Mouse (Mus musculus) hindbrain, embryonic 10.5 days (tissue): ENCODE measurements at regions not wholly inside any gene's neighbourhood (a gene's known extent, or its start where the extent isn't known, plus 50 kb on each side); places are given as distances from the start of the nearest gene placed in this dataset.

ENCODE experiments used
- DNase-seq: peaks from one replicate; pipeline ENCODE4 v3.0.0-alpha.2; 2017; ENCODE audit warnings: low spot score
- H3K27ac ChIP-seq: fragments of 300-500 bp; sonication (generic); 2 replicates; pipeline ENCODE4 v1.5.1; 2016; ENCODE audit warnings: mild to moderate bottlenecking, moderate library complexity
- H3K27me3 ChIP-seq: fragments of 300-500 bp; sonication (generic); 2 replicates; pipeline ENCODE4 v1.6.1; 2016; ENCODE audit warnings: mild to moderate bottlenecking; ENCODE audit not compliant: poor library complexity, insufficient read depth, severe bottlenecking
- H3K36me3 ChIP-seq: fragments of 300-500 bp; sonication (generic); 2 replicates; pipeline ENCODE4 v1.6.1; 2016; ENCODE audit warnings: mild to moderate bottlenecking, moderate library complexity
- H3K4me1 ChIP-seq: fragments of 300-500 bp; sonication (generic); replicated peaks from 2 replicates; pipeline ENCODE4 v1.6.1; 2016; ENCODE audit warnings: mild to moderate bottlenecking
- H3K4me3 ChIP-seq: fragments of 300-500 bp; sonication (generic); 2 replicates; pipeline ENCODE4 v1.5.1; 2016; ENCODE audit warnings: mild to moderate bottlenecking, moderate library complexity
- H3K9me3 ChIP-seq: fragments of 300-500 bp; sonication (generic); 2 replicates; pipeline ENCODE4 v1.6.1; 2016; ENCODE audit warnings: mild to moderate bottlenecking, moderate library complexity
- WGBS: fragments of 180-500 bp; shearing (Covaris S2); methylation state at CpG from one replicate; pipeline ENCODE4 v1.1.7; 2016; 5-methylcytosine and 5-hydroxymethylcytosine counted together

DNA sequence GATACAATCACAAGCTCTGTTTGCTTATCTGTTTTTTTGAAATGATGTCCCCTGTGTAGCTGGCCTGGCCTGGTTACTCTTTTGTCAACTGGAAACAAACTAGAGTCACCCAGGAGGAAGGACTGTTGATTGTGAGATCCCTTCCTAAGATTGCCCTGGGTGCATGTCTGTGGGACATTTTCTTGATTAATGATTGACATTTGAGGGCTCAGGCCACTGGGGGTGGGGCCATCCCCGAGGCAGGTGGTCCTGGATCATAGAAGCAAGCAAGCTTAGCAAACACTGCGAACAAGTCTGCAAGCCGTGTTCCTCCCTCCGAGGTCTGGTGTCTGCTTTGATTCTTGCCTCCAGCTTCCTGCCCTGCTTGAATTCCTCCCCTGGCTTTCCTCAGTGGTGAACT lies 84.4 kb upstream of the Eomes start:
- H3K9me3 ChIP-seq, result no peaks in the 10 kb centered on the region
- no peaks in the 10 kb centered on the region for H3K36me3 ChIP-seq
- H3K4me1 ChIP-seq, result peaks cover 11% of the 10 kb centered on the region; the same call in 1 of the 2 replicates
- DNase-seq, result no peak
- H3K27me3 ChIP-seq, result peaks cover 44% of the 10 kb centered on the region
- H3K27ac ChIP-seq, result no peak overlapping the region
- H3K4me3 ChIP-seq, result no peak overlapping the region
- WGBS, result 58% methylated on average over 4 of the region's 4 CpGs

DNA sequence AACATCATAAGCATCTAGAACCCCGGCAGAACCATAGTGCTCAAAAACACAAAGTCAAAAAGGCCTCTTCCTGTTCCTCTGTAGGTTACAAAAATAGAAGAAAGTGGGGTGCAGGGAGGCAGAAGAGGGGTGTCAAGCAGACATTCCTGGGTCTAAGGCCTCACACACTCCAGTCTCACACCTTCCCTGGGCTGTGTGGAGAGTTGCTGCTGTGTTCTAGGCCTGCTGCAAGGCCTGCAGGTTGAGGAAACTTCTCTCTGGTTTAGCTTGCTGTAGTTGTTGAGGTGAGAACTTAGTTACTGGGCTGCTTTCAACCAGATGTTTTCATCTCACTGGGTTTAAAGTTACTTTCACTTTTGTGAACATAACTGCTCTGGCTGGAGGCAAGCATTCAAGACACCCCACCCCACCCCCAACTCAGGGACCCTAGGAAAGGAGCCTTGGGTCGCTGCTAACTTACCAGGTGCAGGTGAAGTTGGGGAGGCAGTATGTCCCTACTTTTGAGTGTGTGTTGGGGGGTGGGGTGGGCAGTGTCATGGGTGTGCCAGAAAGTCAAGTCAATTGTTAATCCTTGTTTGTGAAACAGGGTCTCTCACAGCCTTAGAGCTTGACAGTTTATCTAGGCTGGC lies 81.5 kb upstream of the Eomes start:
- no peak overlapping the region for H3K27ac ChIP-seq
- no peaks in the 10 kb centered on the region for H3K9me3 ChIP-seq
- H3K4me1 ChIP-seq, result no peaks in the 10 kb centered on the region
- H3K36me3 ChIP-seq, result no peaks in the 10 kb centered on the region
- DNase-seq, result no peak
- WGBS, result 74% methylated on average over 2 of the region's 2 CpGs
- H3K27me3 ChIP-seq, result peaks cover 14% of the 10 kb centered on the region; the same call in 1 of the 2 replicates
- H3K4me3 ChIP-seq, result no peak overlapping the region

DNA sequence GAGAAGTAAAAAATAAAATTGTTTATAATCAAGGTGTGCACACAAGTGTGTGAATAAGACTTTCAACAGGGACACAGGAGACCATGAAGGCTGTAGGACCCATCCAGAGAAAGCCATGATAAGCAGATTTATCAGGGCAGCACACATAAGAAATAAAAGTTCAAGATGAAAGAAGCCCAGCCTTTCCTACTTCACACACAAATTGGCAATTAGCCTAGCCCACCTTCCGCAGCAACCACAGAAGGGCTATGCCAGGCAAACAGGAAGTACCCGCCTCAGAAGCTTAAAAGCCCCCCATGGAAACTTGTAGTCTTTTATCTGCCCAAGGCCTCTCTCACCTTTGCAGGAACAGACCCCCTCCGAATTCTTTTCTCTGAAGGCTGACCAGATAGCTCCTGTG lies 77.5 kb upstream of the Eomes start:
- H3K27me3 ChIP-seq, result no peaks in the 10 kb centered on the region
- H3K4me1 ChIP-seq, result no peaks in the 10 kb centered on the region
- no peak overlapping the region for H3K27ac ChIP-seq
- H3K4me3 ChIP-seq, result no peak overlapping the region
- no peaks in the 10 kb centered on the region for H3K9me3 ChIP-seq
- H3K36me3 ChIP-seq, result no peaks in the 10 kb centered on the region
- DNase-seq, result no peak
- WGBS, result 79% methylated on average over 3 of the region's 3 CpGs

DNA sequence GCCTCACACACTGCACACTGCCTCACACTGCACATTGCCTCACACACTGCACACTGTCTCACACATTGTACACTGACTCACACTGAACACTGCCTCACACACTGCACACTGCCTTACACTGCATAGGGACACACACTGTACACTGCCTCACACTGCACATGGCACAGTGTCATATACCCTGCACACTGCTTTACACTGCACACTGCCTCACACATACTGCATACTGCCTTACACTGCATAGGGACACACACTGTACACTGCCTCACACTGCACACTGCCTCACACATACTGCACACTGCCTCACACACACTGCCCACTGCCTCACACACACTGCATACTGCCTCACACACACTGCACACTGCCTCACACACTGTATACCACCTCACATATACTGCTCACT lies 76.8 kb upstream of the Eomes start:
- no peak overlapping the region for H3K4me3 ChIP-seq
- no peaks in the 10 kb centered on the region for H3K36me3 ChIP-seq
- no peak overlapping the region for H3K27ac ChIP-seq
- no peaks in the 10 kb centered on the region for H3K9me3 ChIP-seq
- no peak for DNase-seq
- H3K4me1 ChIP-seq, result 0 out of 2 replicates have a peak, but pooled peaks cover 4% of the 10 kb centered on the region
- H3K27me3 ChIP-seq, result no peaks in the 10 kb centered on the region

DNA sequence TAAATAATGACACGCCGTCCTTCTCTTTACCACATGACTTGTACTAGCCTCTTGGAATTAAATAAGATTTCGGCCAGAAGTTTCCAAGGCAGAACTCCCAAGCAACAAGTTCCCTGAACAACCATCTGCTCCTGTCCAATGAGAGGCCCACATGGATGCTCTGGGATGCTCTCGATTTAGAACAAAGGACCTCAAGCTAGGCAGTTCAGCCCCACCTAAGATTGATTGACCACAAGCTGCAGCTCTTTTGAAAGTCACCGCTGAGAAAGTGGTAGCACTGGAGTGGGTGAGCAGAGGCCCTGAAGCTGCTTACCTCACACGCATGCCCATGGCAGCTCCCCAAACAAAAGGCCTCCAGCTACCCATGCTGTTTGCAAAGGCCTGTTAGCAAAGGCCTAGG lies 73.1 kb upstream of the Eomes start:
- no peaks in the 10 kb centered on the region for H3K27me3 ChIP-seq
- DNase-seq, result no peak
- no peaks in the 10 kb centered on the region for H3K36me3 ChIP-seq
- 59% methylated on average over 6 of the region's 6 CpGs for WGBS
- H3K27ac ChIP-seq, result no peak overlapping the region
- 0 out of 2 replicates have a peak, but pooled peaks cover 4% of the 10 kb centered on the region for H3K4me1 ChIP-seq
- no peaks in the 10 kb centered on the region for H3K9me3 ChIP-seq
- H3K4me3 ChIP-seq, result no peak overlapping the region

DNA sequence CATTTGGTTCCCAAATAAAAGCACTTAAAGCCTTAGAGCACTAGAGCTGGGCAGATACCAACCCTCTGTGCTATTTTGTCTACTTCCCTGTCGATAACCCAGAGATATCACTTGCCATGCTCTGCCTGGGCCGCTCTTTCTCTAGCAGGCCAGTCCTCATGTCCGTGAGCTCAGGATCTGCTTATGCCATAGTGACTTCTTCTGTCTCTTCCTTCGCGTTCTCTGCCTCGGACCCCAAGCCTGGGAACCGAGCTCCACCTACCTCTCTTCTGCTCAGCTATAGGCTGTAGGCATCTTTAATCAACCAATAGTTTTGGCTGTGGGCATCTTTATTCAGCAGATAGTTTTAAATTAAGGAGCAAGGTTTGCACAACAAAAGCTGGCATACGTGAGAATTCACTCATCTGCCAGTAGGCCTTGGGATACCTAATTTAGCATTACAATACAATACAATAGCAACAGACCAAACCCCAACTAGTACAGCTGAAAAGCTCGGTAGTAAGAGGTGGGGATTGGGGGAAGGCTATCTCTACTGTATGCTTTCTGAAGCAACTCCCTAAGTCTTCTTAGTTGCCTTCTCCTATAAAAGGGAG lies 72.0 kb upstream of the Eomes start:
- WGBS, result 54% methylated on average over 9 of the region's 9 CpGs
- Histone ChIP-seq H3K4me1 (0 out of 2 replicates have a peak, but pooled peaks cover 4% of the 10 kb centered on the region), H3K27ac (no peak overlapping the region), H3K9me3 (no peaks in the 10 kb centered on the region), H3K4me3 (no peak overlapping the region), H3K27me3 (no peaks in the 10 kb centered on the region), H3K36me3 (no peaks in the 10 kb centered on the region)
- no peak for DNase-seq

DNA sequence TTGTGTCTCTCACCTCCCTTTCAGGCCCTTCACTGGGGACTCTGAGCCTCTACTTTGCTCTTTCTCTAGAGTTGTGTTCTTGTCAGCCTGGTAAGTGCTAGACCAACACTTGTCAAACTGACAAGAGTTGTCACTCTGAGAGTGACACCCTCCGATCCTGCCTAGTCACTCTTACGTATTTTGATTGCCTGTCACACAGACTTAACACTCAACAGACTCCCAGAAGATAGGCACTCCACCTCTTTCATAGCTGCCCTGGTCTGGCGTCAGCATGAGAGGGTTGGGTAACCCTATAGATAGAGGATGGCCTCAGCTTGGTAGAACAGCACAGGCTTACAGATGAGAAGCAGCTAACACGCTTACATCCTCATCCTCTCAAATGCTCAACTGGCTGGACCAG lies 62.0 kb upstream of the Eomes start:
- Histone ChIP-seq H3K4me3 (no peak overlapping the region), H3K27me3 (no peaks in the 10 kb centered on the region), H3K27ac (no peak overlapping the region), H3K9me3 (no peaks in the 10 kb centered on the region), H3K36me3 (no peaks in the 10 kb centered on the region), H3K4me1 (no peaks in the 10 kb centered on the region)
- 84% methylated on average over 4 of the region's 4 CpGs for WGBS
- no peak for DNase-seq

DNA sequence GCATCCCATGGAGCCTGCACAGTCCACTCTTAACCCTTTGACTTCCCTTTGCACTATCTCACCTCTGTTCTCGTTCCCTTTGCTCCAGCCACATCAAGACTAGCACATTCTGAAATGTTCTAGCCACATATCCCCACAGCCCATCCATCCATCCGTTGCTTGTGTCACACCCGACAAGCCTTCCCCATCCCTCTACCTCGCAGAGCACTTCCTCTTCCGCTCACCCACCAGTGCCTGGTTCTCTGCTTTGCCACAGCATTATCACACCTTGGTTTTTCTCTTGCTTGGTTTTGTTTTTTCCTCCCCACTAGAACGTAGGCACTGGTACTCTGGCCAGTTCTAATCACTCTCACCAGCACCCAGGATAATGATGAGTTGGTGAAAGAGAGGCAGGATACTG lies 61.5 kb upstream of the Eomes start:
- H3K27me3 ChIP-seq, result no peaks in the 10 kb centered on the region
- no peak for DNase-seq
- no peaks in the 10 kb centered on the region for H3K9me3 ChIP-seq
- no peaks in the 10 kb centered on the region for H3K4me1 ChIP-seq
- no peaks in the 10 kb centered on the region for H3K36me3 ChIP-seq
- H3K27ac ChIP-seq, result no peak overlapping the region
- WGBS, result 85% methylated on average over 6 of the region's 6 CpGs
- H3K4me3 ChIP-seq, result no peak overlapping the region

DNA sequence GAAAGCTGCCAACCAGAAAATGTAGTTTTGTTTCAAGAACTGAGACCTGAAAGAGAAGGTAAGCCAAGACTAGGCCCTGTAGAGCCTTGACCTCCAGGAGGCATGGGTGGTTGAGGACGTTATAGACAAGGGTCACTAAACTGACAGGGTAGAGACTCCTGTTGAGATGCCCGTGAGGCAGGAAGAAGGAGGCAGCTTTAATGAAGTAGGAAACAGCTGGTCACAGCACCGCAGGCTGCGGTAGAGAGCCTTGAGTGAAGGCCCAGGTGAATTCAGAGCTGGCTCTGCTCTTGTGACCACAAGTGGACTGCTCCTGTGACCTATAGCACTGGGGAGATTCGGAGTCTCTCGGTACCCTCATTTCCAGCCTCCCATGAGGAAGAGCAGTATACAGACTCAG lies 53.7 kb upstream of the Eomes start:
- no peak for DNase-seq
- H3K36me3 ChIP-seq, result no peaks in the 10 kb centered on the region
- WGBS, result 82% methylated on average over 6 of the region's 6 CpGs
- H3K4me1 ChIP-seq, result peaks cover 5% of the 10 kb centered on the region; the same call in 1 of the 2 replicates
- H3K9me3 ChIP-seq, result no peaks in the 10 kb centered on the region
- H3K27ac ChIP-seq, result no peak overlapping the region
- H3K27me3 ChIP-seq, result 0 out of 2 replicates have a peak, but pooled peaks cover 14% of the 10 kb centered on the region
- no peak overlapping the region for H3K4me3 ChIP-seq
